Mouse (Mus musculus) limb, embryonic 10.5 days (tissue): ENCODE measurements around the gene Acad10. TPM values are rescaled to one million over a fixed set of nuclear protein-coding genes. Genes with fewer than 3 reads are reported as not detected.

Experiments used
- DNase-seq: peaks from one replicate; pipeline ENCODE4 v3.0.0-alpha.2; 2017; ENCODE audit warnings: low spot score
- H3K27ac ChIP-seq: fragments of 300-500 bp; sonication (generic); 2 replicates; pipeline ENCODE4 v1.5.1; 2016; ENCODE audit warnings: mild to moderate bottlenecking
- H3K27me3 ChIP-seq: fragments of 300-500 bp; sonication (generic); 2 replicates; pipeline ENCODE4 v1.6.1; 2016; ENCODE audit warnings: low read depth, mild to moderate bottlenecking; ENCODE audit not compliant: poor library complexity, severe bottlenecking
- H3K36me3 ChIP-seq: fragments of 300-500 bp; sonication (generic); 2 replicates; pipeline ENCODE4 v1.6.1; 2016; ENCODE audit warnings: mild to moderate bottlenecking, moderate library complexity
- H3K4me1 ChIP-seq: fragments of 300-500 bp; sonication (generic); 2 replicates; pipeline ENCODE4 v1.6.1; 2016
- H3K4me3 ChIP-seq: fragments of 300-500 bp; sonication (generic); 2 replicates; pipeline ENCODE4 v1.5.1; 2016; ENCODE audit warnings: mild to moderate bottlenecking, moderate library complexity
- H3K9me3 ChIP-seq: fragments of 300-500 bp; sonication (generic); replicated peaks from 2 replicates; pipeline ENCODE4 v1.6.1; 2016; ENCODE audit warnings: mild to moderate bottlenecking
- WGBS: fragments of 180-500 bp; shearing (Covaris S2); methylation state at CpG from one replicate; pipeline ENCODE4 v1.1.7; 2016; 5-methylcytosine and 5-hydroxymethylcytosine counted together
- polyA plus RNA-seq: library from polyadenylated mRNA; unstranded; fragments of >200 nt; fragmentation: Nextera tagmentation; extraction: Ambion mirVana; gene quantifications from 2 replicates; pipeline ENCODE4 v1.2.1, GENCODE M21; 2016

Gene Acad10
- polyA plus RNA-seq, 1 experiment from 2014 or later = 2.0 TPM

DNA sequence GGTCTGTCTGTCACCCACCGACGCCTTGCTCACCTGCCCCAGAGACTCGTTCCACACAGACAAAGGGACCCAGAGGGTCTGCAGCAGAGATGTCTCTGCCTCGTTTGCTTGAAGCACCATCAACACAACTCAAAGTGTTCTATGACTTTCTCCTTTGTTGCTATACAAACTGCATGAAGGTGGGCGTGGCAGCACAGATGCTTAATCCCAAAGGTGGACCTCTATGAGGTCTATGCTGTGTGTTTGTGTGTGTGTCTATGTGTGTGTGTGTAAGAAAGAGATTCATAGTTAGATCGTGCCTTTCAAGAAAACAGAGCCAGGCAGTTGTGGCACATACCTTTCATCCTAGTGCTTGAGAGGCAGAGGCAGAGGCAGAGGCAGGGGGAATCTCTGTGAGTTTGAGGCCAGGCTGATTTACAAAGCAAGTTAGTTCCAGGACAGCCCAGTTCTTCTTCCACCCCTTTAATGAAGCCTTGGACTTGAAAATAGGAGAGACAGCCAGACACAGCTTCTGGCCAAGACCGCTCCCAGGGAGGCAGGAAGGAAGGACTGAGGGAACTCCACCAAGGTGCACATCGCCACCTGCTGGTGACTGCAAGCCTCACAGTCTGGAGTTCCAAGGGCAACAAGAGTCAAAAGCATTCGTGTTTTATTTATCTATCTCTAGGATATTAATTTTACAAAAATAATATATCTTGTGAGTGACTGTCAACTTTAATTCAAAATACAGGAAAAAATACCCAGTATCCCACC is 58.6 kb downstream of the Acad10 start:
- H3K4me1 ChIP-seq = peaks cover 6% of the 10 kb centered on the region; the same call in 1 of the 2 replicates
- DNase-seq = peak; percentile 90
- no peaks in the 10 kb centered on the region for H3K9me3 ChIP-seq
- H3K27ac ChIP-seq = no peak overlapping the region
- WGBS = 27% methylated on average over 9 of the region's 9 CpGs
- H3K27me3 ChIP-seq = 0 out of 2 replicates have a peak, but pooled peaks cover 11% of the 10 kb centered on the region
- H3K36me3 ChIP-seq = no peaks in the 10 kb centered on the region
- no peak overlapping the region for H3K4me3 ChIP-seq

DNA sequence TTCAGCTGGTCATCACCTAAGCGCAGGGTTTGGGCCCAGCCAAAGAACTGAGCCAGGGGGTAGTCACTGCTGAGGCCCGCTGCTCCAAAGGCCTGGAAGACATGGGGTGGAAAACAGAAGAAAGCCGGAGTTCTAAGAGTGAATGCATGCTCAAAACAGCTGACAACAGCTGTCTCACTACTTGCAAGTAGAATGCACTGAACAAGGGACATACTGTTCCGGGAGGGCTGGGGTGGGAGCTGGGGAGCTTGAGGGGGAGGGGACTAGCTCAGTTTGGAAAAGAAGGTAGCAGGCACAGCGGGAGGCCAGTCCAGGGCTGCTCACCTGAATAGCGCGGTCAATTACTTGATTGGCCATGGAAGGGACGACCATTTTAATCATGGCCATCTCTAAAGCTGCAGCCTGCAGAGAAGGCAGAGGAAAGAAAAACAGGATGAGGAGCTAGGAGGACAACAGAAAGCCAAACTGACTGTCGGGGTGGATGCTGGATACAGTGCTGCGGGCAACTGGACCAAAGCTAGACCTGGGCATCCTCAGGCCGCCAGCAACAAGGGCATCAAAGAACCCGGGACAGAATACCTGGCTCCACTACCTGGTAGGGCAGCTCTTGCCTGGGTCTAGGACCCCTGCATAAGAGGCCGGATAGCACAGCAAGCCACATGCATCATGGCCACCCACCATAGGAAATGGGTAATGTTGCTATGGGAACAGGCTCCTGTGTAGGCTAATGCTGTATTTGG is 61.3 kb downstream of the Acad10 start:
- Histone ChIP-seq H3K27me3 (0 out of 2 replicates have a peak, but pooled peaks cover 11% of the 10 kb centered on the region), H3K27ac (no peak overlapping the region), H3K36me3 (no peaks in the 10 kb centered on the region), H3K4me1 (peaks cover 13% of the 10 kb centered on the region), H3K9me3 (no peaks in the 10 kb centered on the region), H3K4me3 (no peak overlapping the region)
- no peak for DNase-seq
- 73% methylated on average over 13 of the region's 13 CpGs for WGBS

DNA sequence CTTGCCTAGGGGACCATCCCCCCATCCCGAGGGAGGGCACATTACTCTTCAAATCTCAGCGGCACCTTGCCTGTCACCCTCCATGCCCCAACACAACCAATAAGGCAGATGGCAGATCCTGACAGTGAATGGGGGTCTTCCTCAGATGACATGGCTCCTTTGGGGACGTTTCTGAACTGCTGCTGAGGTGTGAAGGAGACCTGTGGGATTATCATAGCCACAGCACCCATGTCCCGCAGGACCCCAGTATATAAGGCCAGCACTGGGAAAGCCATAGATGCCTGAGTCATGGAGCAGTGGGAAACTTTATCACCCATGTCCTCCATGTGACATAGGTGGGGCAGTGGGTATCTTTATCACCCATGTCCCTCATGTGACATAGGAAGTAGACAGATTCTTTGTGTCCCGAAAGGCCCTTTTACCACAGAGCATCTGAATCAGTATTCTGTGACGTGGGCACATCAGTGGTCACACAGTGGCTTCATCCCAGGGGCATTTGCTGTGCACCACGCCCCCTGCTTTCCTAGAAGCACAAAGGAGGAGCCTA is 62.2 kb downstream of the Acad10 start:
- 0 out of 2 replicates have a peak, but pooled peaks cover 11% of the 10 kb centered on the region for H3K27me3 ChIP-seq
- WGBS = 76% methylated on average over 7 of the region's 7 CpGs
- H3K36me3 ChIP-seq = no peaks in the 10 kb centered on the region
- no peaks in the 10 kb centered on the region for H3K9me3 ChIP-seq
- no peak overlapping the region for H3K27ac ChIP-seq
- DNase-seq = no peak
- no peak overlapping the region for H3K4me3 ChIP-seq
- peaks cover 22% of the 10 kb centered on the region for H3K4me1 ChIP-seq

DNA sequence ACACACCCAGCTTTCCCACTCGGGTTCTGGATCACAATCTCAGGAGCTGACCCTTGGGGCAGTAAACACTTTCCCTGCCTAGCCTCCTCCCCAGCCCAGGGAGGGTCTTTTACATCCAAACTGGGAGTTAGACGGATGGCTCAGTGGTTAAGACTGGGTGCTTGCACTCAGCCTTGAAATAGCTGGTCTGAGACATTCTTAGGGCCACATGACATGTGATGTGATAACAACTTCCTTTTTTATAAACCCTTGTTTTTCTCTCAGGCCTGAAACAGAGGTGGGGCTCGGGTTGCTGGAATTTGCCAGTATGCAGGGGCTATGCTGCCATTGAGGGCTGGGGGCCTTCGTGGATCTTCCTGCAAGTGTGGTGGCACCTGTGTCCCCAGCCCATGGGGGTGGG is 63.0 kb downstream of the Acad10 start:
- peaks cover 29% of the 10 kb centered on the region for H3K4me1 ChIP-seq
- 0 out of 2 replicates have a peak, but pooled peaks cover 11% of the 10 kb centered on the region for H3K27me3 ChIP-seq
- H3K4me3 ChIP-seq = no peak overlapping the region
- WGBS = 76% methylated on average over 4 of the region's 4 CpGs
- H3K36me3 ChIP-seq = no peaks in the 10 kb centered on the region
- no peak for DNase-seq
- H3K27ac ChIP-seq = no peak overlapping the region
- no peaks in the 10 kb centered on the region for H3K9me3 ChIP-seq

DNA sequence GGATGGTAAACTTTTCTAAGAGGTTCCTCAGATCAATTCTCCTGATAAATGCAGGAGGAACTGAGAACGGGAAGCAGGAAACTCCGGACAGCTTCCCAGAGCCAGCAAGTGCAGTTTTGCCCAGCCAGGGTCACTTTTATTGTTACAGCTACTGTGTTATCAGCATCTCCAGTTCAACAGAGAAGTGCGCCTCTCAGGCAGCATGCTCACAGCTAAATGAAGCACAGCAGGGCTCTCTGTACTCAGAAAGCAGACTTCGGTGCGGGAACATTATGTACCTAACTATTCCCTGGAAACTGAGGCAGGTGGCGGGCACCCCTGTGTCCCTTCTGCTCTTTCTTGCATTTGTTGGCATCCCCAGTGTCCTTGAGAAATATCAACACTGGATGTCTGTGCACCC is 64.1 kb downstream of the Acad10 start:
- H3K27me3 ChIP-seq = 0 out of 2 replicates have a peak, but pooled peaks cover 8% of the 10 kb centered on the region
- WGBS = 82% methylated on average over 6 of the region's 6 CpGs
- H3K36me3 ChIP-seq = no peaks in the 10 kb centered on the region
- peaks cover 40% of the 10 kb centered on the region for H3K4me1 ChIP-seq
- no peak for DNase-seq
- no peak overlapping the region for H3K4me3 ChIP-seq
- H3K9me3 ChIP-seq = no peaks in the 10 kb centered on the region
- no peak overlapping the region for H3K27ac ChIP-seq

DNA sequence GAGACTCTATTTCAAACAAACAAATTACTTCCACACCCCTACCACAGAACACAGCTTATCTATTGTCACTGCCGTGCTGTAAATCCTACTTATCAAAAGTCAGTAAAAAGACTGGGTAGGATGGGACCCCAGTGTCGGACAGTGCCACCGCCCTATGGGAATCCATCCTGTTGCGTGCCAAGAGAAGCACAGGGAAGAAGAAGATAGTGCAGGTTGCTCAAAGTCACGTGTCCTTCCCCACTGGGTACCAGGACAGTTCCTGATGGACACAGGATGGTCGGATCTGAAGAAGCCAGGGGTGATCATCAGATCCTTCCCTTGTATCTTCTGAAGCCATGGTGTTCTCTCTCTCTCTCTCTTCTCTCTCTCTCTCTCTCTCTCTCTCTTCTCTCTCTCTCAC is 64.6 kb downstream of the Acad10 start:
- no peak for DNase-seq
- Histone ChIP-seq H3K4me1 (peaks cover 41% of the 10 kb centered on the region), H3K4me3 (no peak overlapping the region), H3K27ac (no peak overlapping the region), H3K36me3 (no peaks in the 10 kb centered on the region), H3K9me3 (no peaks in the 10 kb centered on the region), H3K27me3 (0 out of 2 replicates have a peak, but pooled peaks cover 7% of the 10 kb centered on the region)
- 82% methylated on average over 6 of the region's 6 CpGs for WGBS

DNA sequence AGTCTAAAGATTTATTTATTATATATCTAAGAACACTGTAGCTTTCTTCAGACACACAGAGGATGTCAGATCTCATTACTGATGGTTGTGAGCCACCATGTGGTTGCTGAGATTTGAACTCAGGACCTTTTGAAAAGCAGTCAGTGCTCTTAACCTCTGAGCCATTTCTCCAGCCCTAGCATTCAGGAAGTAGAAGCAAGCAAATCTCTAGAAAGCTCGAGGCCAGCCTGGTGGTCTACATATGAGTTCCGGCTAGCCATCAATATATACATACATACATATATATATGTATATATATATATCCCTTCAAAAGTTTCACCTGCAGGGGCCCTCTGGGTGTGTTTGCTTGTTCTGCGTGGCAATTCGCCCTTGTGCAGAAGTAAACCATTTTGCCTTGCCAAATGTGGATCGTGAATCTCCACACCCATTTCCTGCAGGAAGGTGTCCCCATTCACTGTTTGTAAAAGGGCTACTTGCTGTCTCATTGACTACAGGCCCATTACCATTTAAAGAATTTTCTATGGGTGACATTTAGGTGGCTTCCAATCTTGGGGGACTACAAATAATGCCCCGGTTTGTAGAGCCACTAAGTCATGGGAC is 65.5 kb downstream of the Acad10 start:
- WGBS = 92% methylated on average over 6 of the region's 6 CpGs
- no peak for DNase-seq
- Histone ChIP-seq H3K4me1 (peaks cover 41% of the 10 kb centered on the region), H3K27me3 (0 out of 2 replicates have a peak, but pooled peaks cover 1% of the 10 kb centered on the region), H3K36me3 (0 out of 2 replicates have a peak, but pooled peaks cover 3% of the 10 kb centered on the region), H3K9me3 (no peaks in the 10 kb centered on the region), H3K4me3 (no peak overlapping the region), H3K27ac (peak overlapping the region; percentile 85; the same call in 1 of the 2 replicates)

DNA sequence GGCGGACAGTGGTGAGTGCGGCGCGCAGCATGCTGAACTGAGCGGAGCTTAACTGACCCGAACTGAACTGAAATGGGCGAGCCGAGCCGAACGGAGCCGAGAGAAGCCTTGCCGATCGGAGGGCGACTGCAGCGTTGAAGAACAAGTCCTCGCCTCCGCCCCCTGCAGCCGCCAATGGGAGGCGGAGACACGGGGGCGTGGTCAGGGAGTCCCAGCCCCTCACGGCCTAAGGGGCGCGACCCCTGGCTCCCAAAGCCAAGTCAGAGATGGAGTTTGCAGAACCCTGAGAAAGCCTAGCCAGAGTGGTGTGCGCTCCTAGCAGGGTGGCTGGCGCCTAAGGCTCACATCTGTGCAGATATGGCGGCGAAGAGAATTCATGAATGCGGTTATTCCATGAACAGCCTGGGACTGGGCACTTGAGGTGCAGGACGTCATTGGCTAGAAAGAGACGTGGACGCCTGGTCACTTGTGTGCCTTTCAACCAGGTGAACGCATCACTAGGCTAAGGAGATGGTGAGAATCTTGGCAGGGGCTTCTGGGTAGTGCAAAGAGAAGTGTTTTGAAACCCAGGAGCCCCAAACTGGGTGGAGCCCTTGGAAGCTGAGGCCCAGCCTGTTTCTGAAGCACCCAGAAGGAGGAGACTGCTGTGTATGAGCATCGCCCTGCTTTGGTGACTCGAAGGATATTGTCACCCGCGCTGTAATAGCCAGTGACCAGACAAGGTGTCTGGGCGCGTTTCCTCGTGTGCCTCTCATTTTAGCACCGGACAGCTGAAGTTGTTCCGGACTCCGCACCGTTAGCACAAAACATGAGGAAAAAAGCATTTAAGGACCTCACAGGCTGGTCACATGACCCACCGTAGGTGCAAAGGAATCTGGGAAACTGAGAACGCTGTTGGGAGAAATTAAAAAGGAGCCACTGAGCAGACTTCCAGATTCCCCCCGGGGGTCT is 66.6 kb downstream of the Acad10 start, which contains the start of gene Aldh2:
Gene Aldh2, minus strand, starts transcription at position 374 of the 951 bp plus-strand sequence.
- Histone ChIP-seq H3K36me3 (0 out of 2 replicates have a peak, but pooled peaks cover 5% of the 10 kb centered on the region), H3K27ac (peak within 1 kb of the TSS; percentile 85), H3K4me1 (peaks cover 41% of the 10 kb centered on the region), H3K4me3 (peak within 1 kb of the TSS; percentile 74), H3K9me3 (no peaks in the 10 kb centered on the region), H3K27me3 (no peaks in the 10 kb centered on the region)
- 3% methylated on average over 47 of the region's 47 CpGs for WGBS
- peak; percentile 91 for DNase-seq

DNA sequence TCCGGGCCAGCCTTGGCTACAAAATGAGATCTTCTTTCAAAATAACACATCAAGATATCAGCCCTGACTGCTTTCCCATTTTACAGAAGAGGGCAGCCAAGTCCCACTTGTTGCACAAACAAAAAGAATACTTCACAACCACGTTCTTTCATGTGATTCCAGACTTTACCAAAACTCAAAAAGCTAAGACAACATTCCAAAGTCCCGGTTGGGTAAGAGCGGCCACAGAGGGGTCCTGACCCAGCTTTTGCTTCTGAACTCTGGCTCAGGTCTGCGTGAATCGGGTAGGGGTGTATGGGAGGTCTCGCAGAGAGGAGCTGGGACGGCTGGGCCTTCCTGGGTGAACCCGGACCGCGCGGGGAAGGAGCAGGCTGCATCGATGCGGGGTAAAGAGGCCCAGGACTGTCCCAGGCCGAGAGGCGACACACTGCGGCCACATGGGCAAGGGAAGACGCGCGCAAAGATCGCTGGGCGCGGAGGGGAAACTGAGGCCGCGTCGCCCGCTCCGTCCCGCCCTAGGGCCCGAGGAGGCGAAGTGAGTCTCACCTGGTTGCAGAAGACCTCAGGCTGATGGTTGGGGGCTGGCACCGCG is 67.4 kb downstream of the Acad10 start:
- 5% methylated on average over 33 of the region's 33 CpGs for WGBS
- peak overlapping the region; percentile 74 for H3K4me3 ChIP-seq
- H3K27ac ChIP-seq = peak overlapping the region; percentile 85
- H3K36me3 ChIP-seq = peaks cover 9% of the 10 kb centered on the region; the same call in 1 of the 2 replicates
- peaks cover 36% of the 10 kb centered on the region for H3K4me1 ChIP-seq
- no peaks in the 10 kb centered on the region for H3K9me3 ChIP-seq
- no peaks in the 10 kb centered on the region for H3K27me3 ChIP-seq
- DNase-seq = no peak

DNA sequence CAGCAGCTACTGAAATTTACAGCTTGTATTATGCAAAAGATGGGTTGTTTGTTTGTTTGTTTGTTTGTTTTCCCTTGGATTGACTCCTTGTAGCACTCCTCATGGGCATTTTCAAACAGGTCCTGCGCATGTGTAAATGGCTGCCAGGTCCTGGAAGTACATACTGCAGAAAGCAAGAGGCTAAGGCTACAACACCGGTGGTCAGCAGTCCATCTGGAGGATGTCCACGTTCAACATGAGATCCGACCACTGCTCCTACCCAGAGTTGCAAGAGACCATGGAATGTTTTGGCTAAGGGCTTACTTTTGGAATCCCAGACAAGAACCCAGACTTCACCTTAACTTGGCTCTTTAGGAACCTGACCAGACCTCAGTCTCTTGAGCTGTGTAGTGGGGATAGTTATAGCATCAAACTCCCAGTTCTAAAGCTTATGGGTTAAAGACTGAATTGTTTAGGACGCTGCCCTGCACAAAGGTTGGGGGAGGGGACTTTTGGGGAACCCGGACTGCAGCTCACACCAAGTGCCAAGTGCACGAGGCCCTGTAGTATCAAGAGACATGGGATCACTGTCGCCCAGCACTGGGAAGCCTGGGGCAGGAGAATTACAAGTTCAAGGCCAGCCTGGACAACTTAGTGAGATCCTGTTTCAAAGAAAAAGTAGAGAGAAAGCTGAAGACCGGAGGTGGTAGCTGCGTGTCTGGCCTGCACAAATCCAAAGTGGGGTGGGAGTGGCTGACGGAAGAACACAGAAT is 68.1 kb downstream of the Acad10 start:
- 68% methylated on average over 11 of the region's 11 CpGs for whole genome bisulfite sequencing
- no peaks in the 10 kb centered on the region for H3K9me3 ChIP-seq
- no peak overlapping the region for H3K27ac ChIP-seq
- no peaks in the 10 kb centered on the region for H3K27me3 ChIP-seq
- peaks cover 36% of the 10 kb centered on the region for H3K4me1 ChIP-seq
- H3K36me3 ChIP-seq = peaks cover 11% of the 10 kb centered on the region; the same call in 1 of the 2 replicates
- no peak for DNase-seq
- peak overlapping the region; percentile 74 for H3K4me3 ChIP-seq
